Mouse (Mus musculus) stomach, postnatal 0 days (tissue): ENCODE measurements at regions not wholly inside any gene's neighbourhood (a gene's known extent, or its start where the extent isn't known, plus 50 kb on each side); places are given as distances from the start of the nearest gene placed in this dataset.

Experiments
- CTCF ChIP-seq: IDR thresholded peaks from 2 replicates; pipeline ENCODE4 v1.5.1; 2016; ENCODE audit warnings: antibody characterized with exemption, low read depth, mild to moderate bottlenecking, moderate library complexity
- EP300 ChIP-seq: optimal IDR thresholded peaks from 2 replicates; pipeline ENCODE3; 2016; ENCODE audit warnings: antibody characterized with exemption

- TF ChIP-seq CTCF = no peak
- no peak for TF ChIP-seq EP300
These were observed 58.2 kb downstream of the Foxa2 start for GRCm38 (mm10) chr2:147988586-147988985.
